Mouse (Mus musculus) adrenal gland, postnatal 4 days (tissue): ENCODE results near the gene Slco3a1. TPM values are rescaled to one million over a fixed set of nuclear protein-coding genes. Genes with fewer than 3 reads are reported as not detected.
"Not testable (repeated sequence)": the region's sequence is repeated elsewhere in the genome, so short reads cannot be mapped to it uniquely, and the experiment has no call there.

Source experiments
- DNase-seq, 2 experiments: peaks; one replicate each; pipeline ENCODE4 v3.0.0; 2021 to 2022; ENCODE audit warnings: low spot score in 2 of 2, mixed read lengths in 2 of 2
- total RNA-seq, 2 experiments: library from RNA; stranded (reverse); gene quantifications; 2 replicates each; pipeline ENCODE4 v1.2.3; 2021

Gene Slco3a1
- total RNA-seq, 2 experiments from 2014 or later = 29.4 to 37.4 TPM

DNA sequence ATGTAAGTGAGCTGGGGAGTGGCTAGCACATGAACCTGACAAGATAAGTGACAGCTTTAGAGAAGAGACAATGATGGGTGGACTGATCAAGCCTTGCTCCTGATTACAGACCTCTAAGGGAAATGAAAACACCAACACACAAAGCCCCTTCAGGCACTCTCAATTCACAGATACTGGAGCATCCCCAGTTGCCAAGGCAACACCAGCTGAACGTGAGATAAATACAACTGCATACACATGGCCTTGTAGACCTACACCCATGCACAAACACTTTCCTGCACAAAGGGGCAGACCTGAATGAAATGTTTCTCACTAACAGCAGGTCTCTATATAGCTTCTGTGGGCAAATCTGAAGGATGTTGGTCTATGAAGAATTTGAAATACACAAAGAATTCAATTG lies 117.0 kb downstream of the Slco3a1 start:
- no peak for DNase-seq

- DNase-seq = no peak
Observed at GRCm38 (mm10) chr7:74436642-74437041, 117.9 kb downstream of the Slco3a1 start.

GRCm38 (mm10) chr7:74432950-74433349 lies 121.6 kb downstream of the Slco3a1 start:
- DNase-seq = no peak

- no peak for DNase-seq
Observed at GRCm38 (mm10) chr7:74429252-74429651, 125.3 kb downstream of the Slco3a1 start.

- no peak for DNase-seq
Observed at GRCm38 (mm10) chr7:74427135-74427534, 127.4 kb downstream of the Slco3a1 start.

DNA sequence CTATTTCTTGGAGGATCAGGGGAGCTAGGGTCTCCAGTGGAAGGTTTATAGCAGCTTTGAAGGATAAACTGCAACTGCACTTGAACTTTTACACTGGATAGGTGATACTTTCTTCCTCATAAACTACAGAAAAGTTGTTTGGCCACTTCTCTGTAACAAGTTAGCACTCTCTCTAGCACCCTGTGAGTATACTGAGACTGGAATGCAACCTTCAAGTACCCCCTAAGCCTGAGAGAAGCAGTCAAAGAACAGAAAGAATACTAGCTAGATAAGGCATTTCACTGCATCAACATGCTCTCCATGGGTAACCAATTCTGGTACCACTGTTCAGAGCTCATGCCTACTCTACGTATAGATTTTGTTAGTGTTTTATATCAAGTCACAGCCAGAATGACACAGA lies 128.6 kb downstream of the Slco3a1 start:
- DNase-seq = no peak

GRCm38 (mm10) chr7:74423928-74424850 lies 130.4 kb downstream of the Slco3a1 start:
- DNase-seq = no peak

DNA sequence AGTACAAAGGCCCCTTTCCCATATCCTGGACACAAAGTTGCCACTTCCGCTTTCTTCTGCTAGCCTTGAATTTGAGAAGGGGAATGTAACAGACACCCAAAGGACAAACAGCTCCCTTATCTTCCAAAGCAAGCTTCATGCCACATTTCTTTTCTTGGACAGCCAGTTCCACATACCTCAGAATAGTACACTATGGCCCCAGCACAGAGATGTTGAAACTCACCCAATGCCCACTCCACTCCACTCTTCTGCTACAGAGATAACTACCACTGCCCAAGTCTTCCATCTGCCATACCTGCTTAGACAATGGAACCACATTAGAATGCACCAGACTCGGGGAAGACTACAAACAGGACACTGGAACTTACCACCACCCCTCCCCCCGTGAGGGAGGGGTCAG lies 131.3 kb downstream of the Slco3a1 start:
- no peak for DNase-seq

GRCm38 (mm10) chr7:74422731-74423130 lies 131.8 kb downstream of the Slco3a1 start:
- DNase-seq = no peak

GRCm38 (mm10) chr7:74422002-74422401 lies 132.6 kb downstream of the Slco3a1 start:
- DNase-seq = no peak

- no peak for DNase-seq
Observed at GRCm38 (mm10) chr7:74421591-74421990, 133.0 kb downstream of the Slco3a1 start.

DNA sequence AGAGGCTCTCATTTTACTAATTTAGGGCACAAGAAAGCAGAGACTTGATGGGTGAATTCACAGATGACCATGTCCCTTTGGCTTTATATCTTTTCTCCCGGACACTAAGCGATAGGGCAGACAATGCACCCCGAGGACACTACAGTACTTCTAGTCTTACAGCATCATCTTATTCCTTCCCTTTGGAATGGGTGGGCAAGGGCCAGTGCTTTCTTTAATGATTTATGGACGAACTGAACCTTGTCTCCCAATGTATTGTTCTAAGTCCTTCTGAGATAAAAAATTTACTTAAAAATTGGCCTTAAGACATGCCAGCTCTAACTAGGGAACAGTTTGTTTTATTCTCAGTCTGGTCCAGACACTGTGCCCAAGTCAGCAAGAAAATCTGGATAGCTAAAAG lies 134.9 kb downstream of the Slco3a1 start:
- DNase-seq = no peak

DNA sequence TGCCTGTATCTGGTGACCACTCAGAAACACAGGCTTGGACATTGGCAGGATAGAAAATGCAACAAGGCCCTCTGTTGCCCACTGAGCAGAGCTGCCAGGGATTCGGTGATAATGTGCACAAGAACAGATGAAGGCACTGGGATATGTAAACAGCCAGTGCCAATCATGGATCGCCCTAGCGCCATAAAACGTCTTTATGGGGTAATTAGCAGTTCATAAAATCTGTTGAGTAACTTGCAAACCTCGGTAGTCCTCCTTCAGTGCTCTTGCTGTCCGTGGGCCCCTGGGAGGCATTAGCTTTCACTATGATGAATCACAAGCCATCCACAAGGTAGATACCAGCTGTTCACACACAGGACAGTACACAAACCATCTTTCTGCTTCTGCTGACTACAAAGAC lies 137.6 kb downstream of the Slco3a1 start:
- DNase-seq = no peak

GRCm38 (mm10) chr7:74415241-74415640 lies 139.3 kb downstream of the Slco3a1 start:
- no peak for DNase-seq

- DNase-seq = no peak
Observed at GRCm38 (mm10) chr7:74413738-74414716, 140.6 kb downstream of the Slco3a1 start.

DNA sequence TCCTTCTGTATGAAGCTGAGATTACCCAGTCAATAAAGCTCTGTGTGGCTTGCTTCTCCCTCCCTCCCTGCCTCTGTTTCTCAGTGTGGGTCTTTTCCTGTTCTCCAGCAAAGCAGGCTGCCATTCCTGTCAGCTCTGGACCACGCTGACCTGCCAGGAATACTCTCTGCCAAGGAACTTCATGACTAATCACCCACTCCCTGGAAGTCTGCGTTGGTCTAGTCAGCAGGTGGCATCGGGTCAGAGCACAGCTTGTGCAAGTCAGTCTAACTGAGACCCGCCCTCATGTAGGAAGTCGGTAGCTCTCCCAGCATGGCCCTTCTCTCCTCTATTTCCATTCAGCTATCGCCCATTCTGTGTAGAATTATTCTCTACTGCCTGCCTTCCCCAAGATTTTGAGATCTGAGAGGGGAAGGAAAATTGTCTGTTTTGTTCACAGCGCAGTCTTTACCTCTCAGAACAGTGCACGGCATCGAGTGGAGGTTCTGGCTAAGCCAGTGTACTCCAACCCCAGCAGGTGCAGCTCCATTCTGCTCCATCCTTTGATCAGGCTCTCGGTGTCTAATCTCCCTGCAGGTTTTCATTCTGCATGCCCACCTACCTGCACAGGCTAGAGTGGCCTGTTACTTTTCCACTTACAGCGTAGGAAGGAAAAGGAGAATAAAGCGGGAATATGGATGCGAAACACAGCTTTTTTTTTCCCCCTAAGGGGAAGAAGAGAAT lies 145.8 kb downstream of the Slco3a1 start:
- no peak for DNase-seq

DNA sequence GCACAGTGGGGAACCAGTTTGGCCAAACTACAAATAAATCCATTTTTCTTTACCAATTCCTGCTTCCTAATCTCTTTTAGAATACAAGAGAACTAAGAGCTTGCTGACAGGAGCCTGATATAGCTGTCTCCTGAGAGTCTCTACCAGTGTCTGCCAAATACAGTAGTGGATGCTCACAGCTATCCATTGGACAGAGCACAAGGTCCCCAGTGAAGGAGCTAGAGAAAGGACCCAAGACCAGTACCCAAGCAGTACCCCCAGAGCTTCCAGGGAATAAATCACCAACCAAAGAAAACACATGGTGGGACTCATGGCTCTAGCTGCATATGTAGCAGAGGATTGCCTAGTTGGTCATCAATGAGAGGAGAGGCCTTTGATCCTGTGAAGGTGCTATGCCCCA lies 146.7 kb downstream of the Slco3a1 start:
- DNase-seq = not testable (repeated sequence)

- DNase-seq = no peak
Observed at GRCm38 (mm10) chr7:74399729-74400128, 154.9 kb downstream of the Slco3a1 start.

GRCm38 (mm10) chr7:74399154-74399553 lies 155.4 kb downstream of the Slco3a1 start:
- DNase-seq = no peak

GRCm38 (mm10) chr7:74398326-74398725 lies 156.3 kb downstream of the Slco3a1 start:
- DNase-seq = no peak

DNA sequence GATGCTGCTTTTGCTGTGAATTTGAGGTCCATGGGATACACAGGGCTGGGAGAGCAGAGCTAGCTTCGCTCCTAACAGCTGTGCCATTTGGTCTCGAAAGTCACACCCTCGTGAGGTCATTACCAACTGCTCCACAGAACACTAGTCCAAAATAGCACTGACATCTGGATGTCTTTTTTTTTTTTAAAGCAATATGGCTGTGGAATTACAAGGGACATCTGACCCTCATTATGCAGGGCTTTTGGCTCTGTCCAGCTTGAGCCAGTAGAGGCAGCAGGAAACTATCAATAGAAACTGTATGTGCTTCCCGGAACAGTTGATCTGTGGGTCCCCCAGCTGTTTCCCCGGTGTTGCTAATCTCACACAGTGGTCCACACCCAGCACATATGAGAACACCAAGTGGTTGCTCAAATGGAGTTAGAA lies 163.1 kb downstream of the Slco3a1 start:
- no peak for DNase-seq
